Mouse (Mus musculus): ENCODE data around the gene Gm765. TPM values are rescaled to one million over a fixed set of nuclear protein-coding genes. Genes with fewer than 3 reads are reported as not detected.

The Gm765 gene
- polyA plus RNA-seq, 1 experiment from 2014 or later, result not detected

GRCm38 (mm10) chr6:98285190-98285589 is 57.4 kb downstream of the Gm765 start:
- no peak for ATAC-seq
- Histone ChIP-seq H3K4me2 (replicated peaks; ENCODE audit: low read depth, low read length) (no peak overlapping the region), H3K9ac (replicated peaks; ENCODE audit: low read depth) (no peak overlapping the region), H3K4me1 (ENCODE audit: insufficient read depth, low read depth, low read length) (no peaks in the 10 kb centered on the region), H3K27me3 (replicated peaks; ENCODE audit: insufficient read depth, low read length) (no peaks in the 10 kb centered on the region), H3K4me3 (ENCODE audit: low read depth, low read length) (no peak overlapping the region), H3K9me3 (ENCODE audit: low read length) (no peaks in the 10 kb centered on the region), H3K27ac (ENCODE audit: low read length) (no peak overlapping the region), H3K36me3 (ENCODE audit: insufficient read depth, low read length) (no peaks in the 10 kb centered on the region)
- no peak for DNase-seq (ENCODE audit: low spot score)
- 77% methylated on average over 2 of the region's 2 CpGs for WGBS
- TF ChIP-seq CTCF (IDR thresholded peaks at IDR 0.05) (no peak), EP300 (IDR thresholded peaks at IDR 0.05) (no peak)

GRCm38 (mm10) chr6:98282791-98283190 is 59.8 kb downstream of the Gm765 start:
- no peak for ATAC-seq
- DNase-seq (ENCODE audit: low spot score), result no peak
- no peaks in the 10 kb centered on the region for H3K4me1 ChIP-seq (ENCODE audit: insufficient read depth, low read depth, low read length)
- 71% methylated on average over 4 of the region's 4 CpGs for WGBS
- H3K27ac ChIP-seq (ENCODE audit: low read length), result no peak overlapping the region
- no peak overlapping the region for H3K4me3 ChIP-seq (ENCODE audit: low read depth, low read length)
- no peaks in the 10 kb centered on the region for H3K36me3 ChIP-seq (ENCODE audit: insufficient read depth, low read length)
- H3K9ac ChIP-seq (replicated peaks; ENCODE audit: low read depth), result no peak overlapping the region
- no peak for TF ChIP-seq EP300 (IDR thresholded peaks at IDR 0.05)
- TF ChIP-seq CTCF (IDR thresholded peaks at IDR 0.05), result no peak
- H3K27me3 ChIP-seq (replicated peaks; ENCODE audit: insufficient read depth, low read length), result no peaks in the 10 kb centered on the region
- no peaks in the 10 kb centered on the region for H3K9me3 ChIP-seq (ENCODE audit: low read length)
- H3K4me2 ChIP-seq (replicated peaks; ENCODE audit: low read depth, low read length), result no peak overlapping the region

- Histone ChIP-seq H3K4me3 (ENCODE audit: low read depth, low read length) (no peak overlapping the region), H3K27me3 (replicated peaks; ENCODE audit: insufficient read depth, low read length) (no peaks in the 10 kb centered on the region), H3K4me2 (replicated peaks; ENCODE audit: low read depth, low read length) (no peak overlapping the region), H3K9me3 (ENCODE audit: low read length) (no peaks in the 10 kb centered on the region), H3K27ac (ENCODE audit: low read length) (no peak overlapping the region), H3K9ac (replicated peaks; ENCODE audit: low read depth) (no peak overlapping the region), H3K36me3 (ENCODE audit: insufficient read depth, low read length) (no peaks in the 10 kb centered on the region), H3K4me1 (ENCODE audit: insufficient read depth, low read depth, low read length) (no peaks in the 10 kb centered on the region)
- 76% methylated on average over 1 of the region's 1 CpGs for WGBS
- DNase-seq (ENCODE audit: low spot score), result peak; percentile 18
- ATAC-seq, result no peak
- TF ChIP-seq EP300 (IDR thresholded peaks at IDR 0.05) (no peak), CTCF (IDR thresholded peaks at IDR 0.05) (peak; percentile 79)
Measured at GRCm38 (mm10) chr6:98271553-98271952, 71.0 kb downstream of the Gm765 start.

GRCm38 (mm10) chr6:98262961-98263360 is 79.6 kb downstream of the Gm765 start:
- DNase-seq (ENCODE audit: low spot score), result no peak
- WGBS, result 49% methylated on average over 2 of the region's 2 CpGs
- H3K36me3 ChIP-seq (ENCODE audit: insufficient read depth, low read length), result no peaks in the 10 kb centered on the region
- no peak for ATAC-seq
- H3K4me2 ChIP-seq (replicated peaks; ENCODE audit: low read depth, low read length), result no peak overlapping the region
- H3K9me3 ChIP-seq (ENCODE audit: low read length), result no peaks in the 10 kb centered on the region
- no peak for TF ChIP-seq CTCF (IDR thresholded peaks at IDR 0.05)
- TF ChIP-seq EP300 (IDR thresholded peaks at IDR 0.05), result no peak
- no peak overlapping the region for H3K27ac ChIP-seq (ENCODE audit: low read length)
- H3K4me3 ChIP-seq (ENCODE audit: low read depth, low read length), result no peak overlapping the region
- H3K9ac ChIP-seq (replicated peaks; ENCODE audit: low read depth), result no peak overlapping the region
- no peaks in the 10 kb centered on the region for H3K27me3 ChIP-seq (replicated peaks; ENCODE audit: insufficient read depth, low read length)
- no peaks in the 10 kb centered on the region for H3K4me1 ChIP-seq (ENCODE audit: insufficient read depth, low read depth, low read length)

GRCm38 (mm10) chr6:98259016-98259415 is 83.5 kb downstream of the Gm765 start:
- 26% methylated on average over 2 of the region's 2 CpGs for WGBS
- no peak for ATAC-seq

GRCm38 (mm10) chr6:98246449-98246848 is 96.1 kb downstream of the Gm765 start:
- no peak overlapping the region for H3K4me3 ChIP-seq (ENCODE audit: low read depth, low read length)
- no peaks in the 10 kb centered on the region for H3K27me3 ChIP-seq (replicated peaks; ENCODE audit: insufficient read depth, low read length)
- 73% methylated on average over 2 of the region's 2 CpGs for WGBS
- ATAC-seq (no peak), DNase-seq (ENCODE audit: low spot score) (no peak)
- H3K36me3 ChIP-seq (ENCODE audit: insufficient read depth, low read length), result no peaks in the 10 kb centered on the region
- H3K9ac ChIP-seq (replicated peaks; ENCODE audit: low read depth), result no peak overlapping the region
- no peak for TF ChIP-seq CTCF (IDR thresholded peaks at IDR 0.05)
- no peak for TF ChIP-seq EP300 (IDR thresholded peaks at IDR 0.05)
- H3K4me1 ChIP-seq (ENCODE audit: insufficient read depth, low read depth, low read length), result no peaks in the 10 kb centered on the region
- no peak overlapping the region for H3K4me2 ChIP-seq (replicated peaks; ENCODE audit: low read depth, low read length)
- no peak overlapping the region for H3K27ac ChIP-seq (ENCODE audit: low read length)
- no peaks in the 10 kb centered on the region for H3K9me3 ChIP-seq (ENCODE audit: low read length)

More at GRCm38 (mm10) chr6:98259016-98259415, 83.5 kb downstream of the Gm765 start:
- Histone ChIP-seq H3K27me3 (replicated peaks; ENCODE audit: insufficient read depth, low read length) (no peaks in the 10 kb centered on the region), H3K4me1 (ENCODE audit: insufficient read depth, low read depth, low read length) (no peaks in the 10 kb centered on the region), H3K4me3 (ENCODE audit: low read depth, low read length) (no peak overlapping the region), H3K27ac (ENCODE audit: low read length) (no peak overlapping the region), H3K36me3 (ENCODE audit: insufficient read depth, low read length) (no peaks in the 10 kb centered on the region), H3K4me2 (replicated peaks; ENCODE audit: low read depth, low read length) (no peak overlapping the region), H3K9me3 (ENCODE audit: low read length) (no peaks in the 10 kb centered on the region), H3K9ac (replicated peaks; ENCODE audit: low read depth) (no peak overlapping the region)
- no peak for DNase-seq (ENCODE audit: low spot score)
- no peak for TF ChIP-seq CTCF (IDR thresholded peaks at IDR 0.05)
- no peak for TF ChIP-seq EP300 (IDR thresholded peaks at IDR 0.05)

- DNase-seq (ENCODE audit: low spot score), result no peak
- H3K4me3 ChIP-seq (ENCODE audit: low read depth, low read length), result no peak overlapping the region
- no peak for ATAC-seq
Measured at GRCm38 (mm10) chr6:98243186-98243585, 99.4 kb downstream of the Gm765 start.

More at GRCm38 (mm10) chr6:98243186-98243585, 99.4 kb downstream of the Gm765 start:
- no peaks in the 10 kb centered on the region for H3K36me3 ChIP-seq (ENCODE audit: insufficient read depth, low read length)
- H3K9me3 ChIP-seq (ENCODE audit: low read length), result no peaks in the 10 kb centered on the region
- TF ChIP-seq EP300 (IDR thresholded peaks at IDR 0.05) (no peak), CTCF (IDR thresholded peaks at IDR 0.05) (no peak)
- H3K27me3 ChIP-seq (replicated peaks; ENCODE audit: insufficient read depth, low read length), result no peaks in the 10 kb centered on the region
- no peak overlapping the region for H3K9ac ChIP-seq (replicated peaks; ENCODE audit: low read depth)
- H3K4me2 ChIP-seq (replicated peaks; ENCODE audit: low read depth, low read length), result no peak overlapping the region
- H3K4me1 ChIP-seq (ENCODE audit: insufficient read depth, low read depth, low read length), result no peaks in the 10 kb centered on the region
- 64% methylated on average over 6 of the region's 6 CpGs for WGBS
- H3K27ac ChIP-seq (ENCODE audit: low read length), result no peak overlapping the region
